Mouse (Mus musculus): Measurements from ENCODE around the gene Hmg20a.

DNA sequence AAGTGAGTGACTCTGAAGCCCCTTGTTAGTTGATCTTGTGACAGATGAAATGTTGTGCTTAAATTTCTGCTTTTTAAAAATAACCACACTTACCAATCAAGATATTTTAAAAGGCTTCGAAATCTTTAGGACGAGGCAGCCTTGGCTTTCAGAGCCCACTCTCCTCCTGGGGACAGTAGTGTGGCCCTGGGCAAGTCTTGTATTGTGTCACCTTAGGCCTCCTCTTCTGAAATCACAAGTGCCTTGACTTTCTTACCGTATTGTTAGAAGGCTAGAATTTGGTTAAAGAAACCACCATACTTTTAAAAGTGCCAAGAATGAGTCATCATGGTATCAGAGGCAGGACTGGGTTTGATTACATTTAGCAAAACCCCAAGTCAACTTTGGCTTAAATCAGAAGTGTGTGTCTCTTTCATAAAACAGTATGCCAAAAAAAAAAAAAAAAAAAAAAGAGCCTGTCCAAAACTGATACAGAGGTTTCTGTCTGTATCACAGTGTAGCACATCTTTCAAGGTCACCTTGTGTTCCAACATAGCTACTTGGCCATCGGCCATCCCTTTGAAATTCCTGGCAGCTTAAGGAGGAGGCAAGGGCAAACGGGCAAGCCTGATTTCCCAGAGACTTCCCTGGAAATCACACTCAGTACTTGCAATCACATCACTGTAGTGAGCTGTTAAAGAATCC, 78.9 kb downstream of the Hmg20a start:
- no peak for TF ChIP-seq CTCF (IDR thresholded peaks at IDR 0.05; ENCODE audit: low read depth)
- TF ChIP-seq EP300 (optimal IDR thresholded peaks at IDR 0.05), result no peak

All from stomach, postnatal 0 days (tissue).